Mouse (Mus musculus) layer of hippocampus, adult 9-11 months (tissue): ENCODE results near the gene Dact2.

Experiments
- DNase-seq: peaks from one replicate; pipeline ENCODE4 v3.0.0; 2022

Gene Dact2

GRCm38 (mm10) chr17:14204061-14204460 lies at the start of gene Dact2:
TSS of gene Dact2 (minus strand) at chr17:14204304.
- peak; percentile 70 for DNase-seq

GRCm38 (mm10) chr17:14252456-14252855 lies 48.4 kb upstream of the Dact2 start:
- no peak for DNase-seq

DNA sequence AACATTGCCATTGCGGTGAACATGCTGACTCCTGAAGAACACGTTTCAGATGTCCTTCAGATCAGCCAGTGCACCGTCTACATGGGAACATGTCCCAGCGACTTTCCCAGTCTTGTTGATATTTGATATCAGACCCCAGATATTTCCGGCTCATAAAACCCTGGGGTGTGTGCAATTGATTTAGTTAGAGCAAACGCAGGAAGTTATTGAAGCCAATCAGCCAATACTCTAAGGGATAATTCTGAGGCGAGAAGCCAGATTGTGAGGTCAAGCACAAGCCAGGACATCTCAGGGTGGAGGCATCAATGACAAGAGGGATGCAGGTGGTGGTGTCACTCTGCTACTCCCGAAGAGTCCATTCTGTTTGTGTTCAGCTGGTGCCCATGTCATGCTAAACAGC lies 46.3 kb upstream of the Dact2 start:
- DNase-seq = no peak

- DNase-seq = peak; percentile 45
These were observed 45.5 kb upstream of the Dact2 start for GRCm38 (mm10) chr17:14249595-14249994.

- DNase-seq = peak; percentile 86
These were observed 43.8 kb upstream of the Dact2 start for GRCm38 (mm10) chr17:14247931-14248330.

DNA sequence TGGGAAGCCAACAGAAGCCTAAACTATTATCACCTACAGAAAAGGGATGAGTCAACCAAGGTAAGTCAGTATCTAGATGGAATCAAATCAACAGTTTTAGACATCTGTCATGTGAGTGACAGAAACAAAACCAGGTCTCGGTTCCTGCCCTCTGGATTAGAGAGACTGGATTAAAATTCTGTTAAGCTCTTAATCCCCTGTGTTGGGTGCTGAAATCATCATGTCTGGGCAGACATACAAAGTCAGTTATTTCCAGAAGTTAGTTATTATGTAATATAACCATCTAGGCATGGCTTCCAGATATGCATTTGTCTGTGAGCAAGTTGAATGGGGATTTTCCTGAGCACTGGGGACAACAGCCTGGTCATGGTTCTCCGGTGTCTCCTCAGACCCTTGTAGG lies 42.2 kb upstream of the Dact2 start:
- DNase-seq = no peak

DNA sequence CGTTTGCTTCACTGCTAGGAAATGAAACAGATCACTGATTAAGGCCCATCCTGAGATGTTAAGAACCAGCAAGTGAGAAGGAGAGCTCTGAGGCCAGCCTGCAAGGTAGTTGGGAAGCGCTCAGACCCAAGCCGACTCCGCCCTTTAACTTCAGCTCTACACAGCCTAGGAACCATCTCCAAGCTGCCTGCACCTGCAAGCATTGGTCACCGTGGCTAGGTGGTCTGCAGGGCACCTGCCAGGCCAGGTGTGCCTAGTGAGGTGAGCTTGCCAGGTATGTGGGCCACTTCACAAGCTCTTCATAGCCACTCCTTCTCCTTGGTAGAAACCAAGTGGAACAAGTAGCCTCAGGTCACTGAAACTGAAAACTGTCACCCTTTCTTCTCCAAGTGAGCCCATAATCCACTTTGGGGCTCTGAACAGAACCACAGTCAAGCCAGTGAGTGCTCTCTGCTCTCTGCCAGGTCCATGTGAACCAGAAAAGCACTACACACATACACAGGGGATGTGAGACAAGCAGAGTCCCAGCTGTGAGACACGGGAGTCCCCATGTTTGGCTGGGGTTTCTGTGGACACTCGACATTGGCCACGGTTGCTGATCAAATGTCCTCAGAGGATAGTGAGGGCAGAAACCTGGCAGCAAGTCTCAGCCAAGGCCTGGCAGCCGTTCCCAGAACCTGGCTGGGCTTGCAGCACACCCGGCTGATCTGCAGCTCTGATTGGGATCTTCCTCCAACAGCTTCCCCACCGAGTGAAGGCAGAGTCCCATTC lies 40.3 kb upstream of the Dact2 start:
- no peak for DNase-seq

DNA sequence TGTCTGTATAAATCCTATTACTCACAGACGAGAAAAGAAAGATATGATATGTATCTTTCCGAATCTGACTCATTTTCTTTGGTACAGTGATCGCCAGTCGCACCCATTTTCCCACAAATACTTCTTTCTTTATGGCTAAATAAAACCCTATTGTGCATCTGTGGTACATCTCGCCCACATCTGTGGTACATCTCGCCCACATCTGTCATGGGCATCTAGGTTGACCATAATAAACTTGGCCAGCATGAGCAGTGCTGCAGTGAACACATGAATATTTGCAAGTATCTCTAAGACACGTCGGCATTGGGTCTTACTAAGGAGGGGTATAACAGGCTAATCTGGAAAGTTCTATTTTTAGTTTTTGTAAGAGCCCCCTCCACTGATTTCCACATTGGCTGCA lies 38.5 kb upstream of the Dact2 start:
- DNase-seq = no peak

DNA sequence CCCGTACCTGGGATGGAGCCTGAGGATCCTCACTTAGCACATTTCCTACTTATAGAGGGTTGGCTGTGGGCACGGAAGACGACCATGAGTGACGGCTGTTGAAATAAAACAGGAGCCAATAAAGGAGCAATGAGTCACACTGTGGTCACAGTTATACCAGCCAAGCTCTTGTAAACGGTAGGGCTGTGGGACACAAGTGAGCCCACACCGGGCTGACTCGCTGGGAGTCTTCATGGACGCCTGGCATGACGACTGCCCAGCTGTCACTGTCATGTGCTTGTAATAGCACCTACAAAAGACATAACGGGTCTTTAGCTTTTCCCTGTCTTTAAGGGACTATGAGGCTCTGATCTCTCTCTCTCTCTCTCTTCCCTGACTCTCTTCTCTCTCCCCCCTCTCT lies 35.9 kb upstream of the Dact2 start:
- DNase-seq = peak; percentile 14

- DNase-seq = no peak
These were observed 33.0 kb upstream of the Dact2 start for GRCm38 (mm10) chr17:14237134-14237533.

GRCm38 (mm10) chr17:14234774-14235389 lies 30.8 kb upstream of the Dact2 start:
- no peak for DNase-seq

GRCm38 (mm10) chr17:14233658-14234057 lies 29.6 kb upstream of the Dact2 start:
- DNase-seq = no peak

- DNase-seq = peak; percentile 54
These were observed 28.5 kb upstream of the Dact2 start for GRCm38 (mm10) chr17:14232629-14233028.

GRCm38 (mm10) chr17:14230698-14231430 lies 26.8 kb upstream of the Dact2 start:
- no peak for DNase-seq

GRCm38 (mm10) chr17:14228381-14228780 lies 24.3 kb upstream of the Dact2 start:
- DNase-seq = no peak

DNA sequence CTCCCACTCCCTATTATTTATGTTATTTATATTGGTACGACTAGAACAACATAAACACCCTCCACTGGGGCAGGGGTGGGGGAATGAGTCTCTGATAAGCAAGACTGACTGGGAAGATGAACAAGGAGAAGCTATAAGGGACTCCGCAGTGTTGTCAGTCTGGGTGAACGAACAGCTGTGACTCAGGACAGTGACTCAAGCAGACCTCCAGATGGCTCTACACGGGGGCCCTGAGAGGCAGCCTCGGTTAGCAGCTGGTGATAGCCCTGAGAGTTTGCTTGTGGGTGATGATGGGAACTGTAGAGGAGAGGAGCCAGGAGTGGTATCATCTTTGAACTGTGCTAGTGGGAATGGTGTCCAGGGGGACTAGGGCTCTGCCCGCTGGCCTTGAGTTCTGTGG lies 23.5 kb upstream of the Dact2 start:
- no peak for DNase-seq

- DNase-seq = no peak
These were observed 22.7 kb upstream of the Dact2 start for GRCm38 (mm10) chr17:14226778-14227177.

GRCm38 (mm10) chr17:14225982-14226652 lies 22.0 kb upstream of the Dact2 start:
- DNase-seq = no peak

GRCm38 (mm10) chr17:14221893-14222615 lies 17.9 kb upstream of the Dact2 start:
- DNase-seq = no peak

GRCm38 (mm10) chr17:14220606-14221202 lies 16.6 kb upstream of the Dact2 start:
- no peak for DNase-seq

DNA sequence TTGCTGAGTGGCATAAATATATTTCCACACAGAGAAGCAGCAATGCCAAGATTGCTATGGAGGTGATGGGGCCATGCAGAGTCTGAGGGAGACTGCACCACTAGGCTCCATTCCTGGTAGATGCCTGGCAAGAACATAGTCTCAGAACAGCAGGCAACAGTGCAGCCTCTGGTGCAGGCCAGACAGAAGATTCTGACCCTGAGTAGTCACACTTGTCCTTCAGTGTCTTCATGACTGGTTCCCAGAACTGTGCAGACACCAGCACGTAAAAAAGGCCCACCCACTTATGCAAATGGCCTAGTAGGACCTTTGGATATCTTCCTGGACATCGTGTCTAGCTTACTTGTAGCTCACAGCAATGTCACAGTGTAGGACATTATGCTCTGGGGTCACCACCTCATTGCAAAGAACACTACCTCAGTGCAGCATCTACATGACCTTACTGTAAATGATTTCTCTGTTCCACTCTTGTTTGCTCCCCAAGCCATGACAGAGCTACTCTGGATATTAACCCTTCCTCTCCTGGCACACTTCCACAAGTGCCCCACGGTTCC lies 9.9 kb upstream of the Dact2 start:
- DNase-seq = no peak

DNA sequence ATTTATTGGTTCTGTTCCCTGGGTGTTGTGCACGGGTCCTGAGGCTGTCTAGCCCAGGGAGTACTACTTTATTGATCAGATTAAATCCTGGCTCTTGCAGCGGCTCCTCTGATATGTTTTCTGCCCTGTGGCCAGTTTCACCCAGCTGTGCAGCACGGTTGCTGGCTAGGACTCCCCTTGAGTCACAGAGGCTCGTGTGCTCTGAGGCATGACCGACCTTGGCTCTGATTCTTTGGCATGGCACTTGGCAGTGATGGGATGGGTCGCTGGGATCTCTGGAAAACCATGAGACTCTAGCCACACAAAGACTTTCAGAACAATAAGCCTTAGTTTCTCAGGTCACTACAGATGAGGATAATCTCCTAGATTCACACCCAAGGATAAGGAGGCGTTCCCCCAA lies 8.7 kb upstream of the Dact2 start:
- no peak for DNase-seq
